Mouse (Mus musculus) T-helper 1 cell (primary cell): ENCODE data around the gene Dis3.
"Not testable (repeated sequence)": the region's sequence is repeated elsewhere in the genome, so short reads cannot be mapped to it uniquely, and the experiment has no call there.

Source experiments
- in situ Hi-C: fragments of 300-600 bp; cut with MboI, MseI; formaldehyde crosslinking; loops from one replicate; pipeline ENCODE4 v1.15.1; 2025; ENCODE audit warnings: high pct_unique_total_duplicates

Gene Dis3

DNA sequence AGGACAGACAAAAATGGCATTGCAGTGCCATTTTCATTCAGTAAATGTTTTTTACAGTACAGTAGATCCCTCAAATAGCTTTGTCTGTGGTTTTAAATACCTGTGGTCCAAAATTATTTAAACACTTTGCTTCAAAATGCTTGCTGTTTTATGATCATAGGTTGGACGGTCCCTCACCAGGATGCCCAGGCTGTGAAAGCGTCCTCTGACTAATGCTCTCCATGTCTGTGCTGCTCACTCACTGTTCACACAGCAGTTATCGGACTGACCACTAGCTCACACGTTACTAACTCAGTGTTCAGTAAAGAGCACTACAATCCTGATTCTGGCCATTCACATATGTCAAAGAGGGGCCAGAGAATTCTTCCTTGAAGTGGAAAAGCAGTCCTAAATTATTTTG lies 28.4 kb downstream of the Dis3 start:
- in situ Hi-C loops: no loop called here

DNA sequence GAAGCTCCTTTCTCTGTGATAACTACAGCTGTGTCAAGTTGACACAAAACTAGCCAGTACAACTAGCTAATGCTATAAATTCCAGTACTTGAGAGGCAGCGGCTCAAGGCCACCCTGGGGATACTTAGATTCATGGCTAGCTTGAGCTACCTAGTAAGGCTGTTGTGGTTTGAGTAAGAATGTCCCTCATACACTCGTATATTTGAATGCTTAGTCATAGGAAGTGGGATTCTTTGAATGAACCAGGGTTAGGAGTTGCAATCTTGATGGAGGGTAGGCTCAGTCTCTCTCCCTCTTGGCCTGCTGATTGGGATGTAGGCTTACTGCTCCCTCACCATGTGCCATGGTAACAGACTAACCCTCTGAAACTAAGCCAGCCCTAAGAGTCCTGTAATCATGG lies 36.5 kb downstream of the Dis3 start:
- in situ Hi-C loops: no loop called here

DNA sequence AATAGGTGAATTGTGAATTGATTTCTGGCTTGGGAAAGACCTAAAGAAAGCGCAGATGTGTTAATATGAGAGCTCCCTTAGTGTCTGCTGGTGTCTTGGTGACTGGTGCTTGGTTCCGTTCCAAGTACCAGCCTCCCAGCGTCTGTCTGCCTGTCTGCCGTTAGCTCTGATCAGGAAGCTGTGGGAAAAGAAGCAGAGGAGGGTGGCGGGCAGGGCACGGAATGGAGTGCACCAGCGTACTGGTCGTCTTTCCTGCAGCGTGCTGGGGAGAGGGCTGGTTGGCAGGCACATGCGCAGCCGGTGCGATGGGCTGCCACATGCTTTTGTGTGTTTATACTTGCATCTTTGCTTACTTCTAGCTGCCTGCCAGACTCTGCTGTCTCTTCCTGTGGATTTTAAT lies 39.0 kb downstream of the Dis3 start:
- in situ Hi-C loops: no loop called here

DNA sequence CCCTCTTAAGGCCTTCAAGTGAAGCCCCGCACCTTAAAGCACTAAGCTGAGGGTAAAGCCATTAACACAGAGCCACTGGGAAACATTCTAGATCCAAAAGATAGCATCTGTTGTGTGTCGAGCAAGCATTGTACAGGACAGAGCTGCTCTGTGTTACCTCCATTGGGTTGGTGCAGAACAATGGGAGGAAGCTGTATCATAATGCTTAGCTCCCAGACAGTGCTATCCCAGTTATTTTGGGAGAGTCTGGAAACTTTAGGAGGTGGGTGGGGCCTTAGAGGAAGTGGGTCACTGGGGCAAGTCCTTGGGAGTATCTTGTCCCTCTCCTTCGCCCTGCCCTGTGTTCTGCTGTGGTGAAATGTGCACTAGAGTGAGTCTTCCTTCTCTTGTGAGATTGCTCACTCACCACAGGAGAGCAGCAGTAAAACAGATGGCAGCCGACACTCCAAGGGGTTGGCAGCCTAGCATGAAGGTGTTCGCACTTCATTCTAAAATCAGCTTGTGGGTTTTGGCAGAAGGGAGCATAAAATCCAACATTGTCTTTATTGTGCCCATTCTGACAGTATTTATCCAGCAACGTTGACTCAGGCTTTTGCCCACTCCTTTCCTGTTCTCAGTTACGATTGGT lies 40.5 kb downstream of the Dis3 start:
- in situ Hi-C loops: no loop called here

DNA sequence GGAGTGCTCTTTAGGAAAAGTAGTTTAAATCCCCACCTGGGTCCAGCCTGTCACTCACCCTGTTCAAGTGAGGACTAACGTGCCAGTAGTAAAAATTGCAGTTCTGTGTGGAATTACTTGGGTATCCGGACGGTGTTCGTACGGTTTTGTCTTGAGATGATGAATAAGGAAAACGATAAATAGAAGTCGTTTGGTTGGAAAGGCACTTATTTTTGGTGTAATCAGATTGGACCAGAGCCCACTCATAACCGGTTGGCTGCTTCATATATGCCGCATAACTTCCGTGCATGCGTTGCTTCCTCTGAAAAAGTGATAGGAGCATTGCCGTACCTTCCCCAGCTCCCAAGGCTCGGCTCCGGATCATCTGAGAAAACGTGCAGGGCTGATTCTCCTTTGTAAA lies 52.8 kb downstream of the Dis3 start:
- in situ Hi-C loops: loop anchor here (5.0 kb wide), 1 partner anchor 51 kb away; the partner anchor contains the start of genes Dis3 and Pibf1

DNA sequence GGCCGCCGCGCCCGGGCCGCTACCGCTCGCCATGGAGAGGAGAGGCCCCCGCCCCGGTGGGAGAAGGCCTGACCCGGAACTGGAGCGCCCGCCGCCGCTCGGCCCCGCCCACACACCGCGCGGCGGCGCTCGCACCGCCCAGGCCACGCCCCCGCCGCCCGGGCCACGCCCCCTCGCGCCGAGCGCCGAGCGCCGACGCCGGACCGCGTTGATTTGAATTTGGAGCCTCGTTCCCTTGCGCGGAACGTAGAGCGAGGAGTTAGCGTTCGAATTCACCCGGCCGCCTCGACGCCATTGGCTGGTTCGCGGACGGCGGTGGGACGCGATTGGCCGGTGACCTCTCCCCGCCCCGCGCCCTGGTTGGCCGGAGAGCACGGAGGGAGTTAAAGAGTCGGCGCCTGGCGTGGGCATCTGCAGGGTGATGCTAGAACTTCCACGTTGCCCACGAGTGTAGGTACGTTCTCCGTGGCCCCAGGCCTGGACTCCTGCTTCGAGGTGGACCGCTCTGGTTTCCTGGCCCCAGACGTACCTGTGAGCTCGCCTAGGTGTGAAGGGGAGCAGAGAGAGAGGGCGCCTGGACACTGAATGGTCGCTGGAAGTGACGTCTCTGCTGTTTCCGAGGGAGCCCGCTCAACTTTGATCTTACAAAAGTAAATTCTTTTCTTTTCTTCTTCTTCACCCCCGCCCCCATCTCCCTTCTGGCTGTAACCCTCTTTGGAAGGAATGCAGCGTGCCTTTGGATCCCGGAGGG lies 53.4 kb downstream of the Dis3 start, which contains the start of the genes Mzt1 and Bora:
TSS of gene Mzt1 (minus strand) at position 104 of the 751 bp plus-strand sequence.
TSS of gene Bora (plus strand) at position 192 of the 751 bp plus-strand sequence.
- in situ Hi-C loops: loop anchor here (5.0 kb wide), 1 partner anchor 51 kb away; the partner anchor contains the start of genes Dis3 and Pibf1

DNA sequence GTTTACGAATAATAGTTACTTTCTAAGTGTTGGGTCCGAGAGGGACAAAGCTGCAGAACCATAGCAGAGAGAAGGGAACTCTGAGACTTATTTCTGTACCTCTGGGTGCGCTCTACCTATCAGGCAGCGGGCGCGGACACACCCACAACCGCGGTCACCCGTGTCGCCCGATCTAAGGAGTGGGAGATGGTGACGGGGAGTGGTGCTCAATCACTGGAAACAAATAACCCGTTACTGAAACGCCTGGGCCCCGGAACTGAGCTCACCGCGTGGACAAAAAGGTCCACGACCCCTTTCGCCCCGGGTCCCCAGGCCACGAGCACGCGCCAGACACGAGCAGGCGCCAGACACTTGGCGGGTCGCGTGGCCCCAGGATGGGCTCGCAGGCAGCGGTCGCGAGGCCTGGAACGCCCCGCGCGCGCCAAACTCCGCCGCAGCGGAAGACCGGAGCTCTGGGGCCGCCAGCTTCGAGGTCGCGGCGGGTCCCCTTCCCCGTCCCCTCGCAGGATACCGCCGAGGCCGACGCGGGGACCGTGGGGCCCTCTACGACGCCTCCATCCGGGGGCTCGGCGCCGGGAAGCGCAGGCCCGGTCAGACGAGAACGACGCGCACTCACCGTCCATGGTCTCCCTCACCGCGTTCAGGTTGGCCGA lies 54.1 kb downstream of the Dis3 start:
- in situ Hi-C loops: loop anchor here (5.0 kb wide), 1 partner anchor 52 kb away; the partner anchor contains the start of genes Dis3 and Pibf1

DNA sequence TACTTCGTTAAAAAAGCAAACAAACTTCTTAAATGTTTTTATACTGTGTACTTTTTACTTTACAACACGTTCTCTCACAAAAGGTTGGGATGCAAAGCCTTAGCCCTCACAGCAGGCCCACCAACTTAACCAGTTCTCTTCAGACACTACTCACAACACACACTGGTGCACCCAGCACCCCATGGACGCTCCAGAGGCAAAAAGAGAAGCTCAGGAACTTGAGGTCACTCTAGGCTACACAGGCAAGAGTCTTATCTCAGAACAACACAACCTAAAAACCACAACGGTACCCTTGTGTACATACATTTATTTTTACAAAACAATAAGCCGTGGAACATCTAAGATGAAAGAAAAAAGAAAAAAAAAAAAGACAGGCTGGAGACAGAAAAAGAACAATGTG lies 54.9 kb downstream of the Dis3 start:
- in situ Hi-C loops: loop anchor here (5.0 kb wide), 1 partner anchor 53 kb away; the partner anchor contains the start of genes Dis3 and Pibf1

DNA sequence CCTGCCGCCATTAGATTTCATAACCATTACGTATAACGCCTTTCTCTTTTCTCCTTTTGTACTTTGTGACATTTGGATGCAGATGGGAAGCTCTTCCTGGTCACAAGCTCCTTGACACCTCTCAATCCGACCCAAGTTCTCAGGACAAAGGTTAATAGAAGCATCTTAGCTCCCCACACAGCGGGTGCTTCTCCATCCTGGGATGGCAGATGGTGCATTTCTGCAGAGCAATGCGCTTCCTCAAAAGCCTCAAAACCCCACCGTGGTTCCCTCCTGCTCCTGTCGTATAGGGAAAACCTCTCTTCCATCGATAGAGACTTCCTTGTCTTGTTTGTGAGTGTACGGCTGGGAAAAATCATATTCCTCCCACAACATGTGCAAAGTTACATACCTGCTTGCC lies 55.5 kb downstream of the Dis3 start:
- in situ Hi-C loops: no loop called here

DNA sequence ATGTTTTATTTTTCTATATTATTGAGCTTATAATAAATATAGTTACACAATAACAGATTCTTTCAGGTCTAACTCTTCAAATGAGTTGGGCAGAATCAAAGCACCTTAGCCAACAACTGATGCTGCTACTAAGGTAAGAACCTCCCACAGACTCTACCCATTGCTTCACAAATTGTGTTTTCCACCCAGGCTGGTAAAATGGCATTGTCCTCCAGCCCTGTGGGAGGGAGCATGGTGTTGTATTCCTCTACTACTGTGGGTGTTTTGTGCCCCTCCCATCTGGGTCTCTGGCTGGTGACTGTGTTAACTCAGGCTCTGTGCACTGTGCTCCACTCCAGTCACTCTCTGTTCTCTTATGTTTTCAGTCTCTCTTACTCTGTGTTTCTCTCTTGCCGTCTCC lies 56.1 kb downstream of the Dis3 start:
- in situ Hi-C loops: no loop called here

DNA sequence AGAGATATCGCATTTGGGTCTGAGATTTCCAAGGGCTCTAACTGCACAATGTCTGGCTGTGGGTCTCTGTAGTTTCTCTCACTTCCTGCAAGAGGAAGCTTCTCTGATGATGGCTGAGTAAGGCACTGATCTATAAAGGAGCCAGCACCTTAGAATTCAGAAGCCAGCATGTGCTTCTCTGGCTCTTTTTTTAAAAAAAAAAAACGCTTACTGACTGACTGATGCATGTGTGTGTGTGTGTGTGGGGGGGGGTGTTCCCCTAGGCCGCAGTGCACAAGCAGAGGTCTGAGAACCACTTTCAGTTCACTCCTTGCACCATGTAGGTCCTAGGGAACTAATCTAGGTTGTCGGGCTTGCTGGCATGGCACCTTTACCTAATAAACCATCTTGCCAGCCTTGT lies 58.2 kb downstream of the Dis3 start:
- in situ Hi-C loops: no loop called here

DNA sequence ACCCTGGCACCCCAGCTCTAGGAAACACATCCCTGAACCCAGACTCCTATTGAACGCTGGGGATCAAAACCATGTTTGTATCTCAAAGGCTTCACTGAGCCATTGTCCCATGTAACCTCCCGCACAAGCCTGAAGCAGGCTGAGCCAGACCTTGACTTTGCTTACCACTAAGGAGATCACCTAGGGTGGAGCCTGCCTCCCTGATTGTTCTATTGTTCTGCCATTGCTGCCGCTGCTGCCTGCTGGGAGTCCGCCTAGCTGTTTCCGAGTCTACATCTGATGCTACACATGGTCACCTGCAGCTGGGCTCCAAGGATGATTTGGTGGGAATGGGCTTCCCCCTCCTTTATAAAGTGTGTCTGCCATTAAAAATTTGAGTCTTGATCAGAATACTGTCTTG lies 60.3 kb downstream of the Dis3 start:
- in situ Hi-C loops: not testable (repeated sequence)

DNA sequence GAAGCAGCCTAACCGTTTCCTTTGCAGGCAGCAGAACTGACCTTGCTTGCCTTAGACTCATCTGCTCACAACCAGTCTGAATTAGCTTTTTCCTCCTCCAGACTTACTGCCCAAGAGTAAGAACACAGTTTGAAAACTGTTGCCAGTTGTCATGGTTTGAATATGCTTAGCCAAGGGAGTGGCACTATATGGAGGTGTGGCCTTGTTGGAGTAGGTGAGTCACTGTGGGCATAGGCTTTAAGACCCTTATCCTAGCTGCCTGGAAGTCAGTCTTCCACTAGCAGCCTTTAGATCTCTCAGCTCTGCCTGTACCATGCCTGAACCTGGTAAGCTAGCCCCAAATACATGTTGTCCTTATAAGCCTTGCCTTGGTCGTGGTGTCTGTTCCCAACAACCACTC lies 61.9 kb downstream of the Dis3 start:
- in situ Hi-C loops: no loop called here

DNA sequence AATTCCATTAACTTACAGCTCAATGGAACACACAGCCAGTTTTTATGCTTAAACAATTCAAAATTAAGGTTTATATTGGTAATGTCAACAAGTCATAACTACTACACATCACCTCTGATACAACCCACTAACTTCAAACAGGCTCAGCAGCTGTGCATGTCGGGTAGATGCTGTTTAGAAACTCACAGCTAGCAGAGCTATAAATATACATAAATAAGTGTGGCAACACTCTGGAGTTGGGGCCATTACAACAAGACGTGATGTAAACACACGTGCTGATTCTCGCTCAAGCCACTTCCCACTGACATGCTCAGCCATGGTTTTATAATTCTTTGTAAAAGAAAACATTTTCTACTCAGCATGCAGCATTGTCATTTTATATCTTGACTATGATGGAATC lies 63.5 kb downstream of the Dis3 start:
- in situ Hi-C loops: no loop called here

DNA sequence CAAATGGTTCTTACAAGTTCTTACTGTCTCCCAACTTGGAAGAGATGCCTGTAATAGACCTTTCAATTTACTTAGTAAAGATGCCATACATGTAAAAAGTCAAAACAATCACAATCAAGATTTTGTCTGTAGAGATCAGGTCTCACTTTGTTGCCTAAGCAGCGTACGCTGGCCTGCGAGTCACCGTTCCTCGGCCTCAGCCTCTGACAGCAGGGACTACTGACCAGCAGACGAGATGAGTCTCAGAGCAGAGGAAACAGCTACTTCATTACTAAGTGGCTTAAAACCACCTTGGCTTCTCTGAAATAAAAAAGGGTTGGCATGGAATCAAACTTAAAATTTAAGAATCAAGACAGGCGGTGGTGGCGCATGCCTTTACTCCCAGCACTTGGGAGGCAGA lies 64.7 kb downstream of the Dis3 start:
- in situ Hi-C loops: not testable (repeated sequence)

DNA sequence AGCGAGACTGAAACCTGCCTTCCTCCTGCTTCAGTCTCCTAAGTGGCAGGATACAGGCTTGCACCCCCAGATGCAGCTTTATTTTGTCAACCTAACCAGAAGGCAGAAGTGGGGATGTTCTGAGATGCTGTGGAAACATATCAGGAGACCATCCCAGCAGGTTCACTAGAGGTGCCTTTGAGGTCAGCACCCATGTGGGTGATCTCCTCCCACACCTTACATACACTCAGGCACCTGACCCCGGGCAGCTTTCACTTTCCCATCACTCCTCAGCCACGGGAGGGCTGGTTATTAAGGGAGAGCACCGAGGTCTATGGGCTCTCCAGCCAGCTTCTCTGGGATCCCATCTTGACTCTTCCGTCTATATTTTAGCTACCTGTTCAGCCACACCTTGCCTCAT lies 67.0 kb downstream of the Dis3 start:
- in situ Hi-C loops: no loop called here

DNA sequence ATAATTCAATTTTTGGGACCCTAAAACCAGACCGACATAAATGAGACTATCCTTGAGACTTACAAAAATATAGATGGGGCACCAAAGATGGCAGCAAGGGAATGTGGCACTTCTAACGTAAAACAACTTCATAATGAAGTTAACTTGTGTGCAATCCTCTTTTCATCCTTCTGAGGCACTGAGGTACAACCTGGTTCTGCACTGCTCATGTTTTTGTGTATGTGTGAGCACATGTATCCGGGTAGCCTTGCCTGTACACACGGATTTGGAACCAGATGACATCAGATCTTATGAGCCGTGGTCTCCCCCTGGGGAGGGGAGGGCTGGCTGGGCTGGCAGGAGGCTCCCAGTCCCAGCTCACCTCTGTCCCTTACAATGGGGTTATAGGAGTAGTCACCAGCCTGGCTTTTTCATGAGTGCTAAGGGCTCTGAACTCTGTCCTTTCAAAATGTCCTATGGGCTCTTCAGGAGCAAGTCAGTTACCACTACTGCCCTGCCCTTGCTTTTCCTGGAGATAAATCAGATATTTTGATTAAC lies 68.2 kb downstream of the Dis3 start:
- in situ Hi-C loops: no loop called here

DNA sequence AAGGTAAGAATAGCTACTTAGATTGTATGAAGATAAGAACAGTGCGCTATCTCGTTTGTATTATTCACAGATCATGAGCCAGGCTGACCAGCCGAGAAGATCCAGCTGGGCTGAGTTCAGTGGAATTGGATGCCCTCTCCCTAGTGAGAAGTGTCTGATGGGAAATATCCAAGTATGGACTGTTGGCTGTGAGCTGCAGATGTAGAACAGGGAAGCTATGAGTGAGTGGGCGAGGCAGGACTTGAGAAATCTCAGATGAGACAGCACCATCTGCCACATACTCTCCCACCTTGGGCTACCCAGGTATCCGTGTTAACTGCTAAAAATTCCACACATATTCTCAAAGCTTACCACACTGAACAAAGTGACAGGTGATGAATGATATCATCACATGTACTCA lies 69.6 kb downstream of the Dis3 start:
- in situ Hi-C loops: no loop called here
